Mouse (Mus musculus) C2C12 (cell line): ENCODE results near the gene C5ar2. TPM values are rescaled to one million over a fixed set of nuclear protein-coding genes. Genes with fewer than 3 reads are reported as not detected.

Experiments
- H3K27me3 ChIP-seq: one replicate; pipeline ENCODE4 v1.6.1; 2011; ENCODE audit not compliant: control insufficient read depth, insufficient read depth, insufficient read length
- H3K36me3 ChIP-seq: one replicate; pipeline ENCODE4 v1.6.1; 2011; ENCODE audit not compliant: control insufficient read depth, insufficient read depth
- H3K4me3 ChIP-seq: one replicate; pipeline ENCODE4 v1.5.1; 2011; ENCODE audit warnings: mild to moderate bottlenecking, control low read depth; ENCODE audit not compliant: poor library complexity, insufficient read depth, severe bottlenecking
- H3K79me2 ChIP-seq: one replicate; pipeline ENCODE4 v1.6.1; 2011; ENCODE audit not compliant: control insufficient read depth, insufficient read depth
- H3K79me3 ChIP-seq: one replicate; pipeline ENCODE4 v1.6.1; 2011; ENCODE audit warnings: low read depth, control low read depth
- H3ac ChIP-seq: one replicate; pipeline ENCODE3; 2011; ENCODE audit warnings: low read depth; ENCODE audit not compliant: control insufficient read depth, insufficient read length
- CEBPB ChIP-seq: IDR thresholded peaks from one replicate; pipeline ENCODE4 v1.6.1; 2011; ENCODE audit warnings: low read depth, mild to moderate bottlenecking, control low read depth, moderate library complexity
- CTCF ChIP-seq: IDR thresholded peaks from one replicate; pipeline ENCODE4 v1.5.1; 2011; ENCODE audit not compliant: control insufficient read depth, insufficient read depth, insufficient read length
- FOSL1 ChIP-seq: IDR thresholded peaks from one replicate; pipeline ENCODE4 v1.8.0; 2011; ENCODE audit warnings: mild to moderate bottlenecking, low read length; ENCODE audit not compliant: poor library complexity, insufficient read depth, severe bottlenecking
- MAX ChIP-seq: IDR thresholded peaks from one replicate; pipeline ENCODE4 v1.6.1; 2011; ENCODE audit warnings: mild to moderate bottlenecking, control low read depth
- MYOD1 ChIP-seq: IDR thresholded peaks from one replicate; pipeline ENCODE4 v1.6.1; 2011; ENCODE audit warnings: low read depth; ENCODE audit not compliant: control insufficient read depth, insufficient read length
- MYOG ChIP-seq: IDR thresholded peaks from one replicate; pipeline ENCODE4 v1.6.1; 2011; ENCODE audit not compliant: control insufficient read depth, insufficient read length; ENCODE audit errors: extremely low read depth
- USF1 ChIP-seq: IDR thresholded peaks from one replicate; pipeline ENCODE4 v1.6.1; 2011; ENCODE audit warnings: low read depth, mild to moderate bottlenecking, control low read depth, moderate library complexity
- polyA plus RNA-seq: library from polyadenylated mRNA; unstranded; fragments of >200 nt; fragmentation: generic; extraction: Trizol; gene quantifications from one replicate; pipeline ENCODE4 v1.2.1, GENCODE M21; 2012; ENCODE audit warnings: missing spikeins

Gene C5ar2
- polyA plus RNA-seq, 1 experiment = not detected

DNA sequence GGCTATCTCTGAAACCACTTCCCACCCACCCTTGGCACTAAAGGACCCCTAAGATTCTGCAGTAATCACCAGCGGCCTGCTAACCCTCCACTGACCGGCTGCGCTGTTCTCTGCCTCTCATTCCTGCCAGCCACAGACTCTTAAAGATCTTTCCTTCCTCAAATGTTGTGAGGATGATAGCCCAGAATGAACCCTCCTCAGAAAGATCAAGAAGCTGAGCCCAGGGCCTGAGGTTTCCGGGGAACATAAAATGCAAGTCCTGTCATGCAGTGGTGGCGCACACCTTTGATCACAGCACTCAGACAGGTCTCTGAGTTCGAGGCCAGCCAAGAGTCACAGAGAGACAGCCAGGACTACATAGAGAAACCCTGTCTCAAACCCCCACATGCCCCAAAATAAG is 1.8 kb downstream of the C5ar2 start:
- Histone ChIP-seq H3K79me2 (no peaks in the 10 kb centered on the region), H3K4me3 (no peak overlapping the region), H3K79me3 (no peaks in the 10 kb centered on the region), H3ac (no peak overlapping the region), H3K36me3 (no peaks in the 10 kb centered on the region), H3K27me3 (peaks cover 3% of the 10 kb centered on the region)
- TF ChIP-seq MYOD1 = no peak
- TF ChIP-seq CTCF = no peak
- TF ChIP-seq CEBPB = no peak
- no peak for TF ChIP-seq USF1
- TF ChIP-seq FOSL1 = no peak
- TF ChIP-seq MYOG = no peak
- no peak for TF ChIP-seq MAX

DNA sequence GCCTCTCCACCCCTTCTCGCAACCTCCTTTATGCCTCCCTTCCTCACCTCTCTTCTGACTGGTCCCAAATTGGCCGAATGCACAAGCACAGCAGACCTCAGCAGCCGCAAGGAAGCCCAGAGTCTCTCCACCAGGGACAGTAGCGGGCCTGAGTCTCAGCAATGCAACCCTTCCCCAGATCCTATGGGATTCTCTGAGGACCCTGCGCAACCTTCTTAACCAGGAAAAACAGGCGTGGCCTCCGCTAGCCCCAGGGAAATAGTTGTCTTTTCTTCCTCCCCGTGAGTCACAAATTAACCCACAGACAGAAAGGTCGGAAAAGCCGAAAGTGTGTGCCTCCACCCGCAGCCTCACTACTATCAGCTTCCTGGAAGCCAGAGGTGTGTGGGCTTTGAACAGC is 2.2 kb downstream of the C5ar2 start:
- Histone ChIP-seq H3K27me3 (peaks cover 3% of the 10 kb centered on the region), H3K36me3 (no peaks in the 10 kb centered on the region), H3K4me3 (no peak overlapping the region), H3K79me2 (no peaks in the 10 kb centered on the region), H3ac (no peak overlapping the region), H3K79me3 (no peaks in the 10 kb centered on the region)
- no peak for TF ChIP-seq MYOG
- no peak for TF ChIP-seq CTCF
- no peak for TF ChIP-seq MYOD1
- TF ChIP-seq MAX = no peak
- TF ChIP-seq USF1 = no peak
- no peak for TF ChIP-seq CEBPB
- TF ChIP-seq FOSL1 = no peak

DNA sequence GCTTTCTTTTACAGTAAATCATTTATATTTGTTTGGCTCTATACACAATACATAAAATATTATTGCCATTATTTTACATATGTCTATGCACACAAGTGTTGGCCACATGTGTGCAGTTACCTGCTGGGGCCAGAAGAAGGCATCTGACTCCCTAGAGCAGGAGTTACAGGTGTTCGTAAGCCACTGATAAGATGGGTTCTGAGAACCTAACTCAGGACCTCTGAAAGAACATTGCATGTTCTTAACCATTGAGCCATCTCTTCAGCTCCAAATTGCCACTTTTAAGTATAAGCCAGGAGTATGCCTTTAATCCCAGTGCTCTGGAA is 3.0 kb downstream of the C5ar2 start:
- H3K79me3 ChIP-seq = no peaks in the 10 kb centered on the region
- no peaks in the 10 kb centered on the region for H3K79me2 ChIP-seq
- TF ChIP-seq MYOD1 (no peak), CEBPB (no peak), FOSL1 (no peak), MAX (no peak), MYOG (no peak), CTCF (no peak), USF1 (no peak)
- H3K27me3 ChIP-seq = peaks cover 3% of the 10 kb centered on the region
- no peak overlapping the region for H3ac ChIP-seq
- no peak overlapping the region for H3K4me3 ChIP-seq
- no peaks in the 10 kb centered on the region for H3K36me3 ChIP-seq

DNA sequence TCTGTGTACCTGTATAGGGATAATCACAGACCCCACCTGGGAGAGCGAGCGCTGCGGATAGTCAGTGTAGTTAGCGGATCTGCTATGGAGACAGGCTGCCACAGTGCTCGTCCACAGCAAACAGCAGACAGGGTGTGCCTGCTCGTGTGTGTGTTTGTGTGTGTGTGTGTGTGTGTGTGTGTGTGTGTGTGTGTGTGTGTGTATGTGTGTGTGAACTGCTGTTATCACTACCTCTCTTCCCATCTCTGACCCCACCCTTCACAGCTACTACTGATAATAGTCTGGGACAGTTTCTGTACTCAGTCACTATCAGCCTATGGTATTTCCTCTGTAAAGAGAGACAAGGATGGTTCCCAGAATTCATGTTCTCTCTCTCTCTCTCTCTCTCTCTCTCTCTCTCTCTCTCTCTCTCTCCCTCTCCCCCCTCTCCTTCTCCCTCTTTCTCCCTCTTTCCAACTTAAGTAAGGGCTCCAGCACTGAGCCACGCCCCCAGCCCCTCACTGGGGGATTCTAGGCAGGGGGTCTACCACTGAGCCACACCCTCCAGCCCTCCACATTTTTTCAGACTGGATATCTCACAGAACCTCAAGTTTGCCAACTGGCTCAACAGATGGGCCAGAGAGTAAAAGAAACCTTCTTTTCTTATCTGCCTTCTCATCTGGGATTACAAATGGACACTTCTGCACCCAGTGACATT is 3.5 kb downstream of the C5ar2 start:
- Histone ChIP-seq H3K79me2 (no peaks in the 10 kb centered on the region), H3K36me3 (no peaks in the 10 kb centered on the region), H3K79me3 (no peaks in the 10 kb centered on the region), H3K4me3 (no peak overlapping the region), H3K27me3 (peaks cover 3% of the 10 kb centered on the region), H3ac (no peak overlapping the region)
- TF ChIP-seq CEBPB (no peak), FOSL1 (no peak), USF1 (no peak), MYOG (no peak), MYOD1 (no peak), MAX (no peak), CTCF (no peak)

DNA sequence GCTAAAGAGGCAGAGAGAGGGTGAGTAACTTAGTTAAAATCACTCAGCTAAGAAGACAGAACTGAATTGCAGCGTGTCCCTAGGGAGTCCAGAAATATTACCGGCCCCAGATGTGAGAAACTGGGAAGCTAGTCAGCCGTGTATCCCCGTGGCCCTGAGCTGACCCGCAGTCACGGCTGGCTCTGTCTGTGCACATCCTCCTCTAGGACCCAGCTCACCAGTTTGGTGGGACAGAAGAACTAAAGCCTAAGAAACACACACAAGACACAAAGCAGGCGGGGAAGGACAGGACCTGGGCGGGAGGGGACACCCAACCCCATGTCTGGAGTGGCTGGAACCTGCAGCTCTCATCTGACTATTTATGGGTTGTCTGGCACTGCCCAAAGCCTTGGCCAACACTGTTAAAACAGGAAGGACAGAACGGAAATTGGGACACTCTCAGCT is 4.4 kb downstream of the C5ar2 start:
- TF ChIP-seq MYOG (no peak), MYOD1 (no peak), CEBPB (no peak), CTCF (no peak), USF1 (no peak)
- Histone ChIP-seq H3K27me3 (peaks cover 3% of the 10 kb centered on the region), H3K36me3 (no peaks in the 10 kb centered on the region), H3K79me2 (no peaks in the 10 kb centered on the region), H3ac (no peak overlapping the region), H3K79me3 (no peaks in the 10 kb centered on the region), H3K4me3 (no peak overlapping the region)
